Mouse (Mus musculus) CH12.LX (cell line): ENCODE results near the gene Cacul1. TPM values are rescaled to one million over a fixed set of nuclear protein-coding genes. Genes with fewer than 3 reads are reported as not detected.

Experiments
- DNase-seq: peaks from one replicate; pipeline ENCODE4 v3.0.0-alpha.2; 2013; ENCODE audit errors: extremely low read depth
- H3K27ac ChIP-seq: 2 replicates; pipeline ENCODE4 v1.5.1; 2012; ENCODE audit warnings: low read depth, mild to moderate bottlenecking, control low read depth, moderate library complexity; ENCODE audit not compliant: insufficient read depth
- H3K27me3 ChIP-seq: replicated peaks from 2 replicates; pipeline ENCODE3; 2012; ENCODE audit warnings: inconsistent platforms
- H3K36me3 ChIP-seq, 2 experiments: replicated peaks in 1 of 2; 2 replicates each; pipeline versions ENCODE3 to v1.6.1; 2012; ENCODE audit warnings: inconsistent platforms in 1 of 2, low read length in 1 of 2, mild to moderate bottlenecking in 1 of 2, mixed read lengths in 1 of 2, moderate library complexity in 1 of 2; ENCODE audit not compliant: control insufficient read depth in 1 of 2, insufficient read depth in 1 of 2
- H3K4me1 ChIP-seq, 2 experiments: 2 replicates each; pipeline ENCODE4 v1.6.1; 2012; ENCODE audit warnings: inconsistent platforms in 1 of 2, moderate library complexity in 1 of 2; ENCODE audit not compliant: insufficient read depth in 2 of 2, control insufficient read depth in 1 of 2
- H3K4me2 ChIP-seq: 2 replicates; pipeline ENCODE4 v1.6.1; 2012; ENCODE audit warnings: low read depth, mild to moderate bottlenecking, control low read depth; ENCODE audit not compliant: poor library complexity, insufficient read depth, severe bottlenecking
- H3K4me3 ChIP-seq, 3 experiments: fragments of 150-350 bp in 1 of 3; sonication (generic) in 1 of 3; replicated peaks in 1 of 3; 2 replicates each; pipeline versions ENCODE3 to v1.5.1; 2011 to 2012; ENCODE audit warnings: low read depth in 2 of 3, low read length in 2 of 3, mild to moderate bottlenecking in 2 of 3, moderate library complexity in 2 of 3, control low read depth in 1 of 3, improper control_type of control experiment in 1 of 3, inconsistent platforms in 1 of 3, mixed read lengths in 1 of 3; ENCODE audit not compliant: poor library complexity in 1 of 3
- H3K79me2 ChIP-seq: replicated peaks from 2 replicates; pipeline ENCODE4 v1.6.1; 2012; ENCODE audit warnings: mild to moderate bottlenecking, moderate library complexity; ENCODE audit not compliant: control insufficient read depth, poor library complexity, insufficient read depth, severe bottlenecking; ENCODE audit errors: extremely low read depth
- H3K9ac ChIP-seq: 2 replicates; pipeline ENCODE4 v1.6.1; 2012; ENCODE audit warnings: low read depth, mild to moderate bottlenecking, control low read depth, moderate library complexity; ENCODE audit not compliant: insufficient read depth
- H3K9me3 ChIP-seq: replicated peaks from 2 replicates; pipeline ENCODE3; 2012; ENCODE audit warnings: low read length, inconsistent platforms, mixed read lengths
- BHLHE40 ChIP-seq: IDR thresholded peaks from 2 replicates; pipeline ENCODE4 v1.6.1; 2011; ENCODE audit warnings: mild to moderate bottlenecking, low read depth, low read length, improper control_type of control experiment
- CHD2 ChIP-seq: IDR thresholded peaks from 2 replicates; pipeline ENCODE4 v1.6.1; 2011; ENCODE audit warnings: low read length, improper control_type of control experiment
- ELF1 ChIP-seq: IDR thresholded peaks from 2 replicates; pipeline ENCODE4 v1.6.1; 2014; ENCODE audit warnings: low read depth, mild to moderate bottlenecking, inconsistent platforms, low read length, improper control_type of control experiment
- ETS1 ChIP-seq: conservative IDR thresholded peaks from 2 replicates; pipeline ENCODE4 v1.6.1; 2012; ENCODE audit warnings: low read depth, mild to moderate bottlenecking, inconsistent platforms, low read length, improper control_type of control experiment, moderate library complexity
- GABPA ChIP-seq: IDR thresholded peaks from 2 replicates; pipeline ENCODE4 v1.6.1; 2012; ENCODE audit warnings: low read depth, low read length, improper control_type of control experiment, inconsistent platforms; ENCODE audit not compliant: insufficient replicate concordance
- HCFC1 ChIP-seq: IDR thresholded peaks from 2 replicates; pipeline ENCODE4 v1.6.1; 2012; ENCODE audit warnings: low read depth, mild to moderate bottlenecking, inconsistent platforms, low read length, improper control_type of control experiment
- IRF4 ChIP-seq: IDR thresholded peaks from 2 replicates; pipeline ENCODE4 v1.6.1; 2014; ENCODE audit warnings: low read depth, mild to moderate bottlenecking, inconsistent platforms, low read length, improper control_type of control experiment
- JUND ChIP-seq: conservative IDR thresholded peaks from 2 replicates; pipeline ENCODE4 v1.6.1; 2011; ENCODE audit warnings: low read depth, low read length, improper control_type of control experiment
- KAT2A ChIP-seq: IDR thresholded peaks from 2 replicates; pipeline ENCODE4 v1.6.1; 2012; ENCODE audit warnings: low read length, improper control_type of control experiment, inconsistent platforms; ENCODE audit not compliant: insufficient replicate concordance
- MAFK ChIP-seq: IDR thresholded peaks from 2 replicates; pipeline ENCODE4 v1.6.1; 2011; ENCODE audit warnings: low read length, improper control_type of control experiment; ENCODE audit not compliant: insufficient replicate concordance
- MAX ChIP-seq: IDR thresholded peaks from 2 replicates; pipeline ENCODE4 v1.6.1; 2011; ENCODE audit warnings: low read length, improper control_type of control experiment
- MAZ ChIP-seq: IDR thresholded peaks from 2 replicates; pipeline ENCODE4 v1.6.1; 2012; ENCODE audit warnings: low read depth, mild to moderate bottlenecking, inconsistent platforms, low read length, improper control_type of control experiment, moderate library complexity
- MEF2A ChIP-seq: IDR thresholded peaks from 2 replicates; pipeline ENCODE4 v1.6.1; 2014; ENCODE audit warnings: low read depth, mild to moderate bottlenecking, inconsistent platforms, low read length, improper control_type of control experiment, borderline replicate concordance
- MXI1 ChIP-seq: IDR thresholded peaks from 2 replicates; pipeline ENCODE4 v1.6.1; 2011; ENCODE audit warnings: mild to moderate bottlenecking, low read depth, low read length, improper control_type of control experiment
- MYC ChIP-seq: IDR thresholded peaks from 2 replicates; pipeline ENCODE4 v1.6.1; 2011; ENCODE audit warnings: low read depth, mild to moderate bottlenecking, improper control_type of control experiment, low read length
- NRF1 ChIP-seq: IDR thresholded peaks from 2 replicates; pipeline ENCODE4 v1.6.1; 2014; ENCODE audit warnings: low read depth, mild to moderate bottlenecking, inconsistent platforms, low read length, improper control_type of control experiment, moderate library complexity
- PAX5 ChIP-seq: IDR thresholded peaks from 2 replicates; pipeline ENCODE4 v1.6.1; 2012; ENCODE audit warnings: low read length, inconsistent platforms, mixed read lengths
- POLR2AphosphoS2 ChIP-seq: IDR thresholded peaks from 2 replicates; pipeline ENCODE4 v1.6.1; 2011; ENCODE audit warnings: low read depth, low read length, improper control_type of control experiment
- RAD21 ChIP-seq: IDR thresholded peaks from 2 replicates; pipeline ENCODE4 v1.6.1; 2011; ENCODE audit warnings: low read depth, mild to moderate bottlenecking, low read length, improper control_type of control experiment, moderate library complexity
- RCOR1 ChIP-seq: conservative IDR thresholded peaks from 2 replicates; pipeline ENCODE4 v1.6.1; 2012; ENCODE audit warnings: low read depth, mild to moderate bottlenecking, inconsistent platforms, low read length, improper control_type of control experiment
- SMC3 ChIP-seq: IDR thresholded peaks from 2 replicates; pipeline ENCODE4 v1.6.1; 2011; ENCODE audit warnings: low read depth, low read length, improper control_type of control experiment
- TCF12 ChIP-seq: IDR thresholded peaks from 2 replicates; pipeline ENCODE4 v1.6.1; 2014; ENCODE audit warnings: low read depth, mild to moderate bottlenecking, inconsistent platforms, low read length, improper control_type of control experiment
- UBTF ChIP-seq: IDR thresholded peaks from 2 replicates; pipeline ENCODE4 v1.6.1; 2012; ENCODE audit warnings: low read depth, mild to moderate bottlenecking, inconsistent platforms, low read length, improper control_type of control experiment, moderate library complexity
- USF1 ChIP-seq: IDR thresholded peaks from 2 replicates; pipeline ENCODE4 v1.6.1; 2014; ENCODE audit warnings: low read depth, mild to moderate bottlenecking, inconsistent platforms, low read length, improper control_type of control experiment
- USF2 ChIP-seq: conservative IDR thresholded peaks from 2 replicates; pipeline ENCODE4 v1.6.1; 2011; ENCODE audit warnings: low read depth, low read length, improper control_type of control experiment
- ZKSCAN1 ChIP-seq: IDR thresholded peaks from 2 replicates; pipeline ENCODE4 v1.6.1; 2012; ENCODE audit warnings: low read depth, inconsistent platforms, low read length, improper control_type of control experiment, borderline replicate concordance
- dilution Hi-C: fragments of 300-500 bp; cut with MboI; formaldehyde crosslinking; loops from 2 replicates; pipeline ENCODE4 v1.14.3; 2020; ENCODE audit warnings: low sequenced_read_pairs; ENCODE audit not compliant: extremely low pct_unique_long_range_greater_than_20kb, extremely low pct_ligation_motif_present
- in situ Hi-C: fragments of 300-500 bp; cut with MboI; formaldehyde crosslinking; loops from 3 replicates; pipeline ENCODE4 v1.14.3; 2019; ENCODE audit warnings: low sequenced_read_pairs, low pct_ligation_motif_present, low pct_unique_long_range_greater_than_20kb, mixed read lengths
- polyA plus RNA-seq: library from polyadenylated mRNA; unstranded; fragments of >175 nt; gene quantifications from 2 replicates; pipeline ENCODE4 v1.2.1, GENCODE M21; 2012; ENCODE audit warnings: low read depth; ENCODE audit not compliant: insufficient read length
- total RNA-seq, 2 experiments: library from RNA; depleted of rRNA; stranded (reverse); fragments of 300-350 nt in 1 of 2; fragments of >200 nt in 1 of 2; gene quantifications; 2 replicates each; pipeline ENCODE4 v1.2.3; 2012 to 2014

Cacul1 gene
- total and polyA plus RNA-seq, 3 experiments, result 17.8 to 45.7 (median 44.6) TPM

DNA sequence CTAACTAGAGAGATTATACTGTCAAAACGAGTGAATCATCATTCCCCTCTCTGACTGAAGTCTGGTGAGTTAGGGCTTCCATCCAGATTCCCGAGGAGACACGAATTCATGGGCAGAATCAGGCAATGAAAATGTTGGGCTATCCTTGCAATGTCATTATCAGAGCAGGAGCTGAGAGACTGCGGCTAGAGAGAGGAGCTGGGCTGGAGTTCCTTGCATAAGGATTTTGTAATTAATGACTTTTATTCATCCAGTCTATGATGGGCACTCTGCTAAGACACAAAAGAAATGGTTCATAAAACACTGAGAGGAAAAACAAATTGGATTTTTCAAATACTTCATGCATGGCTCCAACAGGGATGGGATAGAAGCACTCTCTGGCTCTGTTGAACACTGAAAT is 38.6 kb upstream of the Cacul1 start:
- dilution Hi-C loops, result no loop called here

DNA sequence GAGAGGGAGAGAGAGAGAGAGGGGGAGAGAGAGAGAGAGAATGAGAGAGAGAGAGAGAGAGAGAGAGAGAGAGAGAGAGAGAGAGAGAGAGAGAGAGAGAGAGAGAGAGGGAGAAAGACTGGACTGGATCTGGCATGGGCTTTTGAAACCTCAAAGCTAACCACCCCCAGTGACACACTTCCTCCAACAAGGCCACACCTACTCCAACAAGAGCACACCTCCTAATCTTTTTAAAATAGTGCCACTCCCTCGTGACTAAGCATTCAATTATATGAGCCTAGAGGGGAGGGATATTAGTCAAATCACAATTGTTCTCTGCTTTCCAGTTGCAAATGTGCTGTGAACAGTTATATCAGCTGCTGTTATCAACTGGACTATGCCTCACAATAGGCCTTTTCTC is 36.2 kb upstream of the Cacul1 start:
- DNase-seq, result peak; percentile 34
- Histone ChIP-seq H3K79me2 (no peaks in the 10 kb centered on the region), H3K4me3 (no peak overlapping the region), H3K27ac (no peak overlapping the region), H3K9ac (no peak overlapping the region), H3K4me1 (peaks cover 0 to 8% of the 10 kb centered on the region in 2 experiments; a peak in 2 of 4 replicates), H3K4me2 (no peak overlapping the region), H3K27me3 (no peaks in the 10 kb centered on the region), H3K9me3 (no peaks in the 10 kb centered on the region), H3K36me3 (no peaks in the 10 kb centered on the region)
- in situ Hi-C loops (loop anchor here (10.0 to 25.0 kb wide), 2 partner anchors 95 to 182 kb away; no protein-coding TSS in a partner anchor), dilution Hi-C loops (no loop called here)
- TF ChIP-seq PAX5, result no peak
- no peak for TF ChIP-seq MEF2A
- no peak for TF ChIP-seq GABPA
- no peak for TF ChIP-seq ELF1
- no peak for TF ChIP-seq TCF12
- TF ChIP-seq POLR2AphosphoS2, result no peak
- no peak for TF ChIP-seq SMC3
- TF ChIP-seq JUND, result no peak
- TF ChIP-seq RAD21, result no peak
- no peak for TF ChIP-seq IRF4
- TF ChIP-seq USF1, result no peak
- TF ChIP-seq MAX, result no peak
- no peak for TF ChIP-seq MYC
- no peak for TF ChIP-seq BHLHE40
- TF ChIP-seq MXI1, result no peak
- TF ChIP-seq KAT2A, result no peak
- no peak for TF ChIP-seq CHD2

More for the DNA sequence above, 38.6 kb upstream of the Cacul1 start:
- no peaks in the 10 kb centered on the region for H3K79me2 ChIP-seq
- H3K4me2 ChIP-seq, result no peak overlapping the region
- no peak overlapping the region for H3K27ac ChIP-seq
- no peak overlapping the region for H3K4me3 ChIP-seq
- H3K9ac ChIP-seq, result no peak overlapping the region
- no peak for DNase-seq
- in situ Hi-C loops, result loop anchor here (10.0 to 25.0 kb wide), 2 partner anchors 93 to 185 kb away; no protein-coding TSS in a partner anchor
- TF ChIP-seq BHLHE40 (no peak), USF2 (no peak), RCOR1 (no peak), MEF2A (no peak), MAFK (no peak), ETS1 (no peak), IRF4 (no peak), HCFC1 (no peak), MAZ (no peak), CHD2 (no peak), ZKSCAN1 (no peak), NRF1 (no peak), UBTF (no peak), POLR2AphosphoS2 (no peak), SMC3 (no peak), GABPA (no peak), MXI1 (no peak)
- no peaks in the 10 kb centered on the region for H3K27me3 ChIP-seq
- H3K9me3 ChIP-seq, result no peaks in the 10 kb centered on the region
- H3K4me1 ChIP-seq, result peaks cover 0 to 8% of the 10 kb centered on the region in 2 experiments; a peak in 2 of 4 replicates
- H3K36me3 ChIP-seq, result no peaks in the 10 kb centered on the region
